Comparison of ENCODE assay signal across 9 mouse cellular contexts in genomic region chr7:84148896-84149295, GRCm38 (mm10). TPM values are rescaled to one million over a fixed set of nuclear protein-coding genes. Genes with fewer than 3 reads are reported as not detected.
DNase-seq lines count a peak whose midpoint lies in the region; ATAC-seq lines count a peak whose summit lies in the region.
"Had no signal": no experiment of that assay in that cellular context is flagged by ENCODE, and none has a peak within 500 bp of the region (broad histone marks: within the 10 kb centered on the region; RNA-seq: fewer than 3 reads in every experiment).

No protein-coding gene starts in this region.

- DNase-seq in limb, embryonic 10.5 days (ENCODE audit: low spot score): no peak
- peak; percentile 18 for DNase-seq in T-cell, adult 2 months (ENCODE audit: low spot score)
- no peak for DNase-seq in hindbrain, embryonic 10.5 days (ENCODE audit: low spot score)
- DNase-seq in left cerebral cortex, postnatal 10 days (ENCODE audit: extremely low spot score in 1 of 2, low spot score in 2 of 2): no peak
- DNase-seq in heart, embryonic 10.5 days (ENCODE audit: low spot score): no peak

- H3K27ac ChIP-seq in limb, embryonic 13.5 days: no peak overlapping the region
- H3K27ac ChIP-seq in limb, embryonic 10.5 days: no peak overlapping the region
- no peak overlapping the region for H3K27ac ChIP-seq in hindbrain, embryonic 10.5 days
- no peak overlapping the region for H3K27ac ChIP-seq in midbrain, embryonic 15.5 days
- no peak overlapping the region for H3K27ac ChIP-seq in heart, embryonic 10.5 days
- H3K27ac ChIP-seq: embryonic facial prominence, embryonic 13.5 days had no signal

- H3K9me3 ChIP-seq in limb, embryonic 13.5 days: no peaks in the 10 kb centered on the region
- no peaks in the 10 kb centered on the region for H3K9me3 ChIP-seq in limb, embryonic 10.5 days (replicated peaks)
- no peaks in the 10 kb centered on the region for H3K9me3 ChIP-seq in hindbrain, embryonic 10.5 days
- H3K9me3 ChIP-seq in midbrain, embryonic 15.5 days: no peaks in the 10 kb centered on the region
- H3K9me3 ChIP-seq in heart, embryonic 10.5 days: no peaks in the 10 kb centered on the region
- H3K9me3 ChIP-seq: embryonic facial prominence, embryonic 13.5 days had no signal

- H3K4me2 ChIP-seq in limb, embryonic 13.5 days (replicated peaks): peak overlapping the region; percentile 91; the same call in 1 of the 2 replicates
- H3K4me2 ChIP-seq in midbrain, embryonic 15.5 days: peak overlapping the region; percentile 87

- 88% methylated on average over 3 of the region's 3 CpGs for WGBS in limb, embryonic 13.5 days
- WGBS in limb, embryonic 10.5 days: 95% methylated on average over 3 of the region's 3 CpGs
- WGBS in hindbrain, embryonic 10.5 days: 91% methylated on average over 3 of the region's 3 CpGs
- 81% methylated on average over 3 of the region's 3 CpGs for WGBS in midbrain, embryonic 15.5 days
- WGBS in heart, embryonic 10.5 days: 89% methylated on average over 3 of the region's 3 CpGs

- no peak overlapping the region for H3K9ac ChIP-seq in limb, embryonic 13.5 days
- no peak overlapping the region for H3K9ac ChIP-seq in midbrain, embryonic 15.5 days
- H3K9ac ChIP-seq: embryonic facial prominence, embryonic 13.5 days had no signal

- no peaks in the 10 kb centered on the region for H3K27me3 ChIP-seq in limb, embryonic 13.5 days
- no peaks in the 10 kb centered on the region for H3K27me3 ChIP-seq in limb, embryonic 10.5 days (ENCODE audit: low read depth, poor library complexity, severe bottlenecking)
- H3K27me3 ChIP-seq in hindbrain, embryonic 10.5 days (ENCODE audit: insufficient read depth, poor library complexity, severe bottlenecking): no peaks in the 10 kb centered on the region
- no peaks in the 10 kb centered on the region for H3K27me3 ChIP-seq in midbrain, embryonic 15.5 days (replicated peaks)
- no peaks in the 10 kb centered on the region for H3K27me3 ChIP-seq in heart, embryonic 10.5 days (ENCODE audit: insufficient read depth, poor library complexity, severe bottlenecking)
- H3K27me3 ChIP-seq: embryonic facial prominence, embryonic 13.5 days had no signal

- no peak for ATAC-seq in limb, embryonic 13.5 days (ENCODE audit: low FRiP score, low read depth)
- no peak for ATAC-seq in midbrain, embryonic 15.5 days (replicated peaks)
- ATAC-seq in megakaryocyte-erythroid progenitor cell, adult 5-6 weeks (replicated peaks; ENCODE audit: low FRiP score, low TSS enrichment, poor library complexity, severe bottlenecking): no peak

- peaks cover 38% of the 10 kb centered on the region for H3K4me1 ChIP-seq in limb, embryonic 13.5 days
- peaks cover 41% of the 10 kb centered on the region for H3K4me1 ChIP-seq in limb, embryonic 10.5 days
- H3K4me1 ChIP-seq in hindbrain, embryonic 10.5 days (replicated peaks): peaks cover 73% of the 10 kb centered on the region
- peaks cover 66% of the 10 kb centered on the region for H3K4me1 ChIP-seq in midbrain, embryonic 15.5 days
- peaks cover 67% of the 10 kb centered on the region for H3K4me1 ChIP-seq in heart, embryonic 10.5 days

- no peak overlapping the region for H3K4me3 ChIP-seq in limb, embryonic 13.5 days
- H3K4me3 ChIP-seq in limb, embryonic 10.5 days: no peak overlapping the region
- peak overlapping the region; percentile 7; the same call in 1 of the 2 replicates for H3K4me3 ChIP-seq in hindbrain, embryonic 10.5 days
- H3K4me3 ChIP-seq in midbrain, embryonic 15.5 days: no peak overlapping the region
- no peak overlapping the region for H3K4me3 ChIP-seq in heart, embryonic 10.5 days

- H3K36me3 ChIP-seq in limb, embryonic 13.5 days: peaks cover 4% of the 10 kb centered on the region; the same call in 1 of the 2 replicates
- H3K36me3 ChIP-seq in limb, embryonic 10.5 days: peaks cover 16% of the 10 kb centered on the region
- peaks cover 15% of the 10 kb centered on the region for H3K36me3 ChIP-seq in hindbrain, embryonic 10.5 days
- no peaks in the 10 kb centered on the region for H3K36me3 ChIP-seq in midbrain, embryonic 15.5 days (replicated peaks)
- H3K36me3 ChIP-seq in heart, embryonic 10.5 days: peaks cover 8% of the 10 kb centered on the region; the same call in 1 of the 2 replicates
- H3K36me3 ChIP-seq: embryonic facial prominence, embryonic 13.5 days had no signal

- intact Hi-C loops in left cerebral cortex, postnatal 10 days (cut with DNase I): no loop called here

RNA-seq across cellular contexts. Expression of gene Abhd17c, which starts 2.8 kb away (rescaled TPM):
- 25.4 and 33.4 TPM in 2 replicates for polyA plus RNA-seq in limb, embryonic 13.5 days (2015; fragmentation: Nextera tagmentation; extraction: Ambion mirVana)
- 46.2 and 53.6 TPM in 2 replicates for polyA plus RNA-seq in limb, embryonic 10.5 days (2016; fragmentation: Nextera tagmentation; extraction: Ambion mirVana)
- polyA plus RNA-seq in hindbrain, embryonic 10.5 days (2016; fragmentation: Nextera tagmentation; extraction: Ambion mirVana): 26.7 and 32.2 TPM in 2 replicates
- 69.9 and 74.4 TPM in 2 replicates for polyA plus RNA-seq in midbrain, embryonic 15.5 days (2015; fragmentation: Nextera tagmentation; extraction: Ambion mirVana)
- total RNA-seq in left cerebral cortex, postnatal 10 days (2021): 10 to 100 TPM; 63.6 to 67.8 TPM
- total RNA-seq in megakaryocyte-erythroid progenitor cell, adult 5-6 weeks (2014; fragmentation: Nextera tagmentation): 19.1 and 28.2 TPM in 2 replicates
- total RNA-seq in megakaryocyte-erythroid progenitor cell, adult 5-6 weeks (2017): 10.2 and 10.7 TPM in 2 replicates
- 27.7 and 39.4 TPM in 2 replicates for polyA plus RNA-seq in heart, embryonic 10.5 days (2016; fragmentation: Nextera tagmentation; extraction: Ambion mirVana)
